Mouse (Mus musculus): ENCODE measurements around the gene Kmt2e. TPM values are rescaled to one million over a fixed set of nuclear protein-coding genes. Genes with fewer than 3 reads are reported as not detected.

Kmt2e gene
- polyA plus RNA-seq (2014; fragmentation: Nextera tagmentation; extraction: Ambion mirVana) = 61.2 and 63.4 TPM in 2 replicates

- 1% methylated on average over 74 of the region's 85 CpGs for WGBS
- peak; percentile 79 for ATAC-seq (ENCODE audit: insufficient number of reproducible peaks, insufficient read depth, low FRiP score, low read depth)
- no peaks in the 10 kb centered on the region for H3K36me3 ChIP-seq (ENCODE audit: control insufficient read depth, insufficient read depth, low read length)
- peak within 1 kb of the TSS; percentile 100 for H3K9ac ChIP-seq (ENCODE audit: low read length)
- H3K27me3 ChIP-seq (ENCODE audit: control insufficient read depth, insufficient read depth, low read length) = no peaks in the 10 kb centered on the region
- H3K4me2 ChIP-seq (ENCODE audit: low read length) = peak within 1 kb of the TSS; percentile 97
- no peaks in the 10 kb centered on the region for H3K9me3 ChIP-seq (ENCODE audit: control insufficient read depth, low read length)
- H3K27ac ChIP-seq (replicated peaks in 1 of 2; ENCODE audit: control insufficient read depth in 1 of 2, insufficient read depth in 1 of 2, low read depth in 2 of 2, low read length in 2 of 2) = peak within 1 kb of the TSS; percentile 98 to 100
- H3K4me3 ChIP-seq (ENCODE audit: control insufficient read depth in 1 of 2, insufficient read depth in 1 of 2, low read depth in 1 of 2, low read length in 2 of 2) = peak within 1 kb of the TSS; percentile 67 to 76
- peaks cover 0 to 25% of the 10 kb centered on the region in 2 experiments; a peak in 2 of 4 replicates for H3K4me1 ChIP-seq (ENCODE audit: control insufficient read depth in 2 of 2, insufficient read depth in 2 of 2, low read length in 2 of 2)
These were observed at the start of gene Kmt2e for GRCm38 (mm10) chr5:23433720-23434597. TSS of gene Kmt2e (plus strand) at chr5:23434441.

- no peak overlapping the region for H3K4me2 ChIP-seq (ENCODE audit: low read length)
- peaks cover 4 to 6% of the 10 kb centered on the region in 2 experiments; a peak in 3 of 4 replicates for H3K4me1 ChIP-seq (ENCODE audit: control insufficient read depth in 2 of 2, insufficient read depth in 2 of 2, low read length in 2 of 2)
- 77% methylated on average over 1 of the region's 1 CpGs for WGBS
- no peaks in the 10 kb centered on the region for H3K27me3 ChIP-seq (ENCODE audit: control insufficient read depth, insufficient read depth, low read length)
- ATAC-seq (ENCODE audit: insufficient number of reproducible peaks, insufficient read depth, low FRiP score, low read depth) = no peak
- no peak overlapping the region for H3K4me3 ChIP-seq (ENCODE audit: control insufficient read depth in 1 of 2, insufficient read depth in 1 of 2, low read depth in 1 of 2, low read length in 2 of 2)
- no peaks in the 10 kb centered on the region for H3K9me3 ChIP-seq (ENCODE audit: control insufficient read depth, low read length)
- no peaks in the 10 kb centered on the region for H3K36me3 ChIP-seq (ENCODE audit: control insufficient read depth, insufficient read depth, low read length)
- H3K27ac ChIP-seq (replicated peaks in 1 of 2; ENCODE audit: control insufficient read depth in 1 of 2, insufficient read depth in 1 of 2, low read depth in 2 of 2, low read length in 2 of 2) = no peak overlapping the region
- no peak overlapping the region for H3K9ac ChIP-seq (ENCODE audit: low read length)
These were observed 49.1 kb upstream of the Kmt2e start for GRCm38 (mm10) chr5:23385136-23385535.

GRCm38 (mm10) chr5:23385763-23386217 lies 48.5 kb upstream of the Kmt2e start:
- no peak for ATAC-seq (ENCODE audit: insufficient number of reproducible peaks, insufficient read depth, low FRiP score, low read depth)

GRCm38 (mm10) chr5:23386562-23387312 lies 47.5 kb upstream of the Kmt2e start:
- Histone ChIP-seq H3K9me3 (ENCODE audit: control insufficient read depth, low read length) (no peaks in the 10 kb centered on the region), H3K4me2 (ENCODE audit: low read length) (peak overlapping the region; percentile 76), H3K4me3 (ENCODE audit: control insufficient read depth in 1 of 2, insufficient read depth in 1 of 2, low read depth in 1 of 2, low read length in 2 of 2) (peak overlapping the region; percentile 39 to 46), H3K9ac (ENCODE audit: low read length) (peak overlapping the region; percentile 60), H3K27ac (replicated peaks in 1 of 2; ENCODE audit: control insufficient read depth in 1 of 2, insufficient read depth in 1 of 2, low read depth in 2 of 2, low read length in 2 of 2) (peak overlapping the region; percentile 74 to 78), H3K27me3 (ENCODE audit: control insufficient read depth, insufficient read depth, low read length) (no peaks in the 10 kb centered on the region), H3K4me1 (ENCODE audit: control insufficient read depth in 2 of 2, insufficient read depth in 2 of 2, low read length in 2 of 2) (peaks cover 4 to 6% of the 10 kb centered on the region in 2 experiments; a peak in 3 of 4 replicates), H3K36me3 (ENCODE audit: control insufficient read depth, insufficient read depth, low read length) (no peaks in the 10 kb centered on the region)
- WGBS = 1% methylated on average over 22 of the region's 22 CpGs
- peak; percentile 89 for ATAC-seq (ENCODE audit: insufficient number of reproducible peaks, insufficient read depth, low FRiP score, low read depth)

More at GRCm38 (mm10) chr5:23385763-23386217, 48.5 kb upstream of the Kmt2e start:
- no peaks in the 10 kb centered on the region for H3K27me3 ChIP-seq (ENCODE audit: control insufficient read depth, insufficient read depth, low read length)
- WGBS = 44% methylated on average over 5 of the region's 5 CpGs
- no peak overlapping the region for H3K4me2 ChIP-seq (ENCODE audit: low read length)
- H3K4me3 ChIP-seq (ENCODE audit: control insufficient read depth in 1 of 2, insufficient read depth in 1 of 2, low read depth in 1 of 2, low read length in 2 of 2) = no peak overlapping the region
- no peak overlapping the region for H3K9ac ChIP-seq (ENCODE audit: low read length)
- H3K27ac ChIP-seq (replicated peaks in 1 of 2; ENCODE audit: control insufficient read depth in 1 of 2, insufficient read depth in 1 of 2, low read depth in 2 of 2, low read length in 2 of 2) = no peak overlapping the region
- peaks cover 4 to 6% of the 10 kb centered on the region in 2 experiments; a peak in 3 of 4 replicates for H3K4me1 ChIP-seq (ENCODE audit: control insufficient read depth in 2 of 2, insufficient read depth in 2 of 2, low read length in 2 of 2)
- H3K36me3 ChIP-seq (ENCODE audit: control insufficient read depth, insufficient read depth, low read length) = no peaks in the 10 kb centered on the region
- no peaks in the 10 kb centered on the region for H3K9me3 ChIP-seq (ENCODE audit: control insufficient read depth, low read length)

- Histone ChIP-seq H3K36me3 (ENCODE audit: control insufficient read depth, insufficient read depth, low read length) (no peaks in the 10 kb centered on the region), H3K4me1 (ENCODE audit: control insufficient read depth in 2 of 2, insufficient read depth in 2 of 2, low read length in 2 of 2) (peaks cover 4 to 6% of the 10 kb centered on the region in 2 experiments; a peak in 3 of 4 replicates), H3K9ac (ENCODE audit: low read length) (no peak overlapping the region), H3K4me3 (ENCODE audit: control insufficient read depth in 1 of 2, insufficient read depth in 1 of 2, low read depth in 1 of 2, low read length in 2 of 2) (peak overlapping the region; percentile 39 to 46; a peak in 1 of 4 replicates), H3K27ac (replicated peaks in 1 of 2; ENCODE audit: control insufficient read depth in 1 of 2, insufficient read depth in 1 of 2, low read depth in 2 of 2, low read length in 2 of 2) (no peak overlapping the region), H3K9me3 (ENCODE audit: control insufficient read depth, low read length) (no peaks in the 10 kb centered on the region), H3K4me2 (ENCODE audit: low read length) (peak overlapping the region; percentile 76), H3K27me3 (ENCODE audit: control insufficient read depth, insufficient read depth, low read length) (no peaks in the 10 kb centered on the region)
- 52% methylated on average over 2 of the region's 2 CpGs for WGBS
- no peak for ATAC-seq (ENCODE audit: insufficient number of reproducible peaks, insufficient read depth, low FRiP score, low read depth)
These were observed 47.0 kb upstream of the Kmt2e start for GRCm38 (mm10) chr5:23387313-23387666.

- WGBS = 26% methylated on average over 3 of the region's 3 CpGs
These were observed 46.1 kb upstream of the Kmt2e start for GRCm38 (mm10) chr5:23388091-23388490.

GRCm38 (mm10) chr5:23389601-23390305 lies 44.5 kb upstream of the Kmt2e start:
- 80% methylated on average over 7 of the region's 7 CpGs for WGBS
- Histone ChIP-seq H3K4me1 (ENCODE audit: control insufficient read depth in 2 of 2, insufficient read depth in 2 of 2, low read length in 2 of 2) (peaks cover 4 to 6% of the 10 kb centered on the region in 2 experiments; a peak in 3 of 4 replicates), H3K9me3 (ENCODE audit: control insufficient read depth, low read length) (no peaks in the 10 kb centered on the region), H3K9ac (ENCODE audit: low read length) (no peak overlapping the region), H3K27ac (replicated peaks in 1 of 2; ENCODE audit: control insufficient read depth in 1 of 2, insufficient read depth in 1 of 2, low read depth in 2 of 2, low read length in 2 of 2) (no peak overlapping the region), H3K4me3 (ENCODE audit: control insufficient read depth in 1 of 2, insufficient read depth in 1 of 2, low read depth in 1 of 2, low read length in 2 of 2) (no peak overlapping the region), H3K27me3 (ENCODE audit: control insufficient read depth, insufficient read depth, low read length) (no peaks in the 10 kb centered on the region), H3K4me2 (ENCODE audit: low read length) (no peak overlapping the region), H3K36me3 (ENCODE audit: control insufficient read depth, insufficient read depth, low read length) (no peaks in the 10 kb centered on the region)
- ATAC-seq (ENCODE audit: insufficient number of reproducible peaks, insufficient read depth, low FRiP score, low read depth) = no peak

More at GRCm38 (mm10) chr5:23388091-23388490, 46.1 kb upstream of the Kmt2e start:
- no peaks in the 10 kb centered on the region for H3K9me3 ChIP-seq (ENCODE audit: control insufficient read depth, low read length)
- H3K4me3 ChIP-seq (ENCODE audit: control insufficient read depth in 1 of 2, insufficient read depth in 1 of 2, low read depth in 1 of 2, low read length in 2 of 2) = no peak overlapping the region
- no peaks in the 10 kb centered on the region for H3K27me3 ChIP-seq (ENCODE audit: control insufficient read depth, insufficient read depth, low read length)
- ATAC-seq (ENCODE audit: insufficient number of reproducible peaks, insufficient read depth, low FRiP score, low read depth) = no peak
- no peak overlapping the region for H3K9ac ChIP-seq (ENCODE audit: low read length)
- H3K4me2 ChIP-seq (ENCODE audit: low read length) = no peak overlapping the region
- H3K27ac ChIP-seq (replicated peaks in 1 of 2; ENCODE audit: control insufficient read depth in 1 of 2, insufficient read depth in 1 of 2, low read depth in 2 of 2, low read length in 2 of 2) = no peak overlapping the region
- H3K36me3 ChIP-seq (ENCODE audit: control insufficient read depth, insufficient read depth, low read length) = no peaks in the 10 kb centered on the region
- peaks cover 4 to 6% of the 10 kb centered on the region in 2 experiments; a peak in 3 of 4 replicates for H3K4me1 ChIP-seq (ENCODE audit: control insufficient read depth in 2 of 2, insufficient read depth in 2 of 2, low read length in 2 of 2)

All from heart, embryonic 14.5 days (tissue).